Mouse (Mus musculus): ENCODE data around the gene Gpx2. TPM values are rescaled to one million over a fixed set of nuclear protein-coding genes. Genes with fewer than 3 reads are reported as not detected.

Gpx2 gene
- total RNA-seq (2012; rRNA removed) (not detected in 2 replicates), total RNA-seq (2014; rRNA removed) (not detected in 2 replicates), polyA plus RNA-seq (2012; ENCODE audit: insufficient read length, low read depth) (not detected in 2 replicates)

- in situ Hi-C loops (cut with MboI; ENCODE audit: low pct_ligation_motif_present, low pct_unique_long_range_greater_than_20kb, low sequenced_read_pairs) = no loop called here
- Histone ChIP-seq H3K27ac (ENCODE audit: insufficient read depth, low read depth) (no peak within 1 kb of the TSS), H3K36me3 (replicated peaks in 1 of 2; ENCODE audit: control insufficient read depth in 1 of 2, insufficient read depth in 1 of 2, low read length in 1 of 2) (no peaks in the 10 kb centered on the region), H3K4me2 (ENCODE audit: insufficient read depth, low read depth, poor library complexity, severe bottlenecking) (no peak within 1 kb of the TSS), H3K4me3 (replicated peaks in 1 of 3; ENCODE audit: low read depth in 2 of 3, low read length in 2 of 3, poor library complexity in 1 of 3) (no peak within 1 kb of the TSS), H3K4me1 (ENCODE audit: control insufficient read depth in 1 of 2, insufficient read depth in 2 of 2) (no peaks in the 10 kb centered on the region), H3K9me3 (replicated peaks; ENCODE audit: low read length) (no peaks in the 10 kb centered on the region), H3K9ac (ENCODE audit: insufficient read depth, low read depth) (no peak within 1 kb of the TSS), H3K27me3 (replicated peaks) (peaks cover 17% of the 10 kb centered on the region), H3K79me2 (replicated peaks; ENCODE audit: control insufficient read depth, extremely low read depth, insufficient read depth, poor library complexity, severe bottlenecking) (no peaks in the 10 kb centered on the region)
- DNase-seq (ENCODE audit: extremely low read depth) = no peak
- dilution Hi-C loops (cut with MboI; ENCODE audit: extremely low pct_ligation_motif_present, extremely low pct_unique_long_range_greater_than_20kb, low sequenced_read_pairs) = no loop called here
- TF ChIP-seq MAX (IDR thresholded peaks at IDR 0.05; ENCODE audit: low read length) = no peak
These were observed at the start of gene Gpx2 for GRCm38 (mm10) chr12:76795350-76795749. TSS of gene Gpx2 (minus strand) at chr12:76795554.

DNA sequence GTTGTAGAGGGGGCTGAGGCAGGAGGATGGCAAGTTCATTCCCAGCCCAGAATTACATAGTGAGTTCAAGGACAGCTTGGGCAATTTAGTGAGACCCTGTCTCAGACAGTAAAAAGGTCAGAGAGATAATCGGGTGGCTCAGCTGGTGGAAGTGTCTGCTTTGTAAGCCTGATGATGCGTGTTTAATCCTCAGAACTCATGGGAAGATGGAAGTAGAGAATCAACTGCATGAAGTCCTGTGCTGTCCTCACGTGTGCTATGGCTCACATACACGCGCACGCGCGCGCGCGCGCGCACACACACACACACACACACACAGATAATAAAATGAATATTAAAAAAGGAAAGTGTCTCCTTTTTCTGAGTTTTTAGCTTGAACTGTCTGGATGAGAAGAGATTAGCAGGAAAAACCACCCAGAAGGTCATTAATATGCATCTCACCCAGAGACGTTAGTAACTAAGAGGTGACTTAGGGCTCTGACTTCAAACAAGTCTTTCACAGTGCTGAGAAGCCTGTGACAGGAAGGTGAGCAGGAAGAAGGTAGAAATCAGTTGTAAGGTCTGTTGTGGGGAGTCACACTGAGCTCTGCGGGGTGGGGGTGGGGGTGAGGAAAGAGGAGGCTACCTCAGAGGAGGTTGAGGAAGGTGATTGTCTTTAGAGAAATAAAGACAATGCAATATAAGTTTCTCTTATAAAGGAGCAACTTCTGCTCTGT, 49.1 kb upstream of the Gpx2 start:
- DNase-seq (ENCODE audit: extremely low read depth) = no peak
- in situ Hi-C loops (cut with MboI; ENCODE audit: low pct_ligation_motif_present, low pct_unique_long_range_greater_than_20kb, low sequenced_read_pairs) = no loop called here
- Histone ChIP-seq H3K4me2 (ENCODE audit: insufficient read depth, low read depth, poor library complexity, severe bottlenecking) (no peak overlapping the region), H3K9ac (ENCODE audit: insufficient read depth, low read depth) (no peak overlapping the region), H3K27me3 (replicated peaks) (no peaks in the 10 kb centered on the region), H3K4me3 (replicated peaks in 1 of 3; ENCODE audit: low read depth in 2 of 3, low read length in 2 of 3, poor library complexity in 1 of 3) (no peak overlapping the region), H3K36me3 (replicated peaks in 1 of 2; ENCODE audit: control insufficient read depth in 1 of 2, insufficient read depth in 1 of 2, low read length in 1 of 2) (peaks cover 0 to 35% of the 10 kb centered on the region in 2 experiments), H3K27ac (ENCODE audit: insufficient read depth, low read depth) (no peak overlapping the region), H3K4me1 (ENCODE audit: control insufficient read depth in 1 of 2, insufficient read depth in 2 of 2) (peaks cover 0 to 2% of the 10 kb centered on the region in 2 experiments; a peak in 1 of 4 replicates), H3K9me3 (replicated peaks; ENCODE audit: low read length) (no peaks in the 10 kb centered on the region), H3K79me2 (replicated peaks; ENCODE audit: control insufficient read depth, extremely low read depth, insufficient read depth, poor library complexity, severe bottlenecking) (no peaks in the 10 kb centered on the region; the same call in 1 of the 2 replicates)
- TF ChIP-seq KAT2A (IDR thresholded peaks at IDR 0.05; ENCODE audit: insufficient replicate concordance, low read length) (no peak), EP300 (IDR thresholded peaks at IDR 0.05; ENCODE audit: low read length) (no peak), POLR2A (IDR thresholded peaks at IDR 0.05; ENCODE audit: low read depth, low read length) (no peak), UBTF (IDR thresholded peaks at IDR 0.05; ENCODE audit: low read depth, low read length) (no peak), RCOR1 (conservative IDR thresholded peaks at IDR 0.05; ENCODE audit: low read depth, low read length) (no peak), MEF2A (IDR thresholded peaks at IDR 0.05; ENCODE audit: borderline replicate concordance, low read depth, low read length) (no peak), HCFC1 (IDR thresholded peaks at IDR 0.05; ENCODE audit: low read depth, low read length) (no peak), ZNF384 (IDR thresholded peaks at IDR 0.05; ENCODE audit: low read depth, low read length) (no peak), ZMIZ1 (IDR thresholded peaks at IDR 0.05; ENCODE audit: low read depth, low read length) (no peak), SIN3A (IDR thresholded peaks at IDR 0.05; ENCODE audit: low read length) (no peak), NELFE (IDR thresholded peaks at IDR 0.05; ENCODE audit: low read depth, low read length) (no peak), NRF1 (IDR thresholded peaks at IDR 0.05; ENCODE audit: low read depth, low read length) (no peak), MAX (IDR thresholded peaks at IDR 0.05; ENCODE audit: low read length) (no peak), CHD2 (IDR thresholded peaks at IDR 0.05; ENCODE audit: low read length) (no peak), BHLHE40 (IDR thresholded peaks at IDR 0.05; ENCODE audit: low read depth, low read length) (no peak), RAD21 (IDR thresholded peaks at IDR 0.05; ENCODE audit: low read depth, low read length) (no peak), JUN (IDR thresholded peaks at IDR 0.05; ENCODE audit: insufficient read depth, low read depth, low read length) (no peak), ETS1 (conservative IDR thresholded peaks at IDR 0.05; ENCODE audit: low read depth, low read length) (no peak), IRF4 (IDR thresholded peaks at IDR 0.05; ENCODE audit: low read depth, low read length) (no peak)
- dilution Hi-C loops (cut with MboI; ENCODE audit: extremely low pct_ligation_motif_present, extremely low pct_unique_long_range_greater_than_20kb, low sequenced_read_pairs) = no loop called here

All from CH12.LX (cell line).